Mouse (Mus musculus): ENCODE measurements around the gene Gdpd2. TPM values are rescaled to one million over a fixed set of nuclear protein-coding genes. Genes with fewer than 3 reads are reported as not detected.

Gene Gdpd2
- polyA plus RNA-seq, 1 experiment from 2014 or later = 9.9 TPM

DNA sequence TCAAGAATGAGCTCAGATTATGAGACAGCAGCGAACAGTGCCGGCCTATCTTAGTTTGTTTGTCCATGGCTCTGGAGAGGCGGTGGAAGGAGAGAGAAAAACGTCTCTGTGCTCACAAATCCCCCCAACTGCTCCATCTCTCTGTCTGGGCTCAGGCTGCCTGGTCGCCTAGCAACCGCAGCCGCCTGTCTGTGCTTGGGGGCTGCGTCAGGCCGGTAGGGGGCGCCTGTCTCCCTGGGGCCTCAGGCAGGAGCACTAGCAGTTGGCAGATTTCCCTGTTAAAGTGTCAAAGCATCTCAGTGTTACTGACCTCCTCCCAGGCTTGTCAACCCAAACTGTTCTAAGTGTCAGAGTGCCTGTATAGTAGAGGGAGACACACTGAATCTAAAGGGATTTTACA lies 12.3 kb downstream of the Gdpd2 start:
- DNase-seq (ENCODE audit: low spot score) = peak; percentile 69
- no peaks in the 10 kb centered on the region for H3K9me3 ChIP-seq
- WGBS = 6% methylated on average over 10 of the region's 10 CpGs

DNA sequence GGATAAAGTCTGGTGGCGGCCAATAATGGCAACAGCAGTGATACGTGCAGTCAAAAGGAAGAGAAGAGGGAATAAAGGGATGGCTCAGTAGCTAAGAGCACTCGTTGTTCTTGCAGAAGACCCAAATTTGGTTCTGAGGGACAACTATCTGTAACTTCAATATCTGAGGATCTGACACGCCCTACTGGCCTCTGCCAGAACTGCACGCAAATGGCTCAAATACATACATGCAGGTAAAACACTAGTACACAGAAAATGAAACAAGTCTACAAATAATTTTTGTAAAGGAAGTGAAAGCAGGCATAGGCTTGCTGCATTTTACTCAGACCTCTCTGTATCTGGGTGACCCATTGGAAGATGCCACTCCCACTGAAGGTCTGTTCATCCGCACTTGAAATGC lies 36.2 kb downstream of the Gdpd2 start:
- H3K27me3 ChIP-seq (ENCODE audit: insufficient read depth, poor library complexity, severe bottlenecking) = peaks cover 27% of the 10 kb centered on the region
- H3K9me3 ChIP-seq = no peaks in the 10 kb centered on the region
- peaks cover 6% of the 10 kb centered on the region for H3K4me1 ChIP-seq (replicated peaks)
- DNase-seq (ENCODE audit: low spot score) = no peak
- no peak overlapping the region for H3K4me3 ChIP-seq
- H3K27ac ChIP-seq = no peak overlapping the region
- H3K36me3 ChIP-seq = no peaks in the 10 kb centered on the region
- WGBS = 83% methylated on average over 6 of the region's 6 CpGs

More for the DNA sequence above, 12.3 kb downstream of the Gdpd2 start:
- Histone ChIP-seq H3K4me3 (no peak overlapping the region), H3K27me3 (ENCODE audit: insufficient read depth, poor library complexity, severe bottlenecking) (peaks cover 38% of the 10 kb centered on the region), H3K36me3 (no peaks in the 10 kb centered on the region), H3K27ac (no peak overlapping the region), H3K4me1 (replicated peaks) (0 out of 2 replicates have a peak, but pooled peaks cover 3% of the 10 kb centered on the region)

DNA sequence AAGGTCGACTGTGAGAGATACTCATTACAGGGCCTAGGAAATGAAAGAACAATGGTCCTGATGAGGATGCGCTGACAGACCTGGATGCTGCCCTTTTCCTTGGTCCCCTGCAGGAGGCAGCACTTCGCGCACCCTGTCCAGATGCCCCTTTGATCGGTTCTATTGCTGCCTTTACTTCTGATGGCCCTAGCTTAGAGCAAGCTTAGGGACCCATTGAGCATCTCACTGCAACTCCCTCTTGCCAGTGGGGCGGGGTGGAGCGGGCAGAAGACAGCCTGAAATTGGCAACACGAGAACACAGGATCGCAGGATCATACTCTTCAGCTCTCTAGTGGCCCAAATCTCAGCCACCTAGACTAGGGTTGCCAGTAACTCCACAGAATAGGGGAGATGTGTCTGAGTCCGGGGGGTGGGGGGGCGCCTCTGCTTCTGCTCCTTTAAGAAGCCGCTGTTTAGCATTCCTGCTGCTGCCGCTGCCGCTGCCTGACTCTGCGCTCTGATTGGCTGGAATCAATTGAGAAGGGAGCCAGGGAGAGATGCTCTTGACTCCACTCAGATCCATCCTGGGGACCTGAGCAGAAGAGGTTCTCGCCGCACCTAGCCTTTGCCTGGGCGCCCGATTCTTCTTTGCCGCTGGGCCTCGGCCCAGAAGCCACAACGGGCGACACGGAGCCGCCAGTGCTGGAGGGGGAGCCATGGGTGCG lies 37.7 kb downstream of the Gdpd2 start, which contains the start of gene Dlg3:
TSS of gene Dlg3 (plus strand) at position 542 of the 704 bp plus-strand sequence.
- no peaks in the 10 kb centered on the region for H3K36me3 ChIP-seq
- peaks cover 6% of the 10 kb centered on the region for H3K4me1 ChIP-seq (replicated peaks)
- peak within 1 kb of the TSS; percentile 63 for H3K4me3 ChIP-seq
- 23% methylated on average over 26 of the region's 26 CpGs for WGBS
- H3K27ac ChIP-seq = peak within 1 kb of the TSS; percentile 60
- DNase-seq (ENCODE audit: low spot score) = peak; percentile 70
- H3K27me3 ChIP-seq (ENCODE audit: insufficient read depth, poor library complexity, severe bottlenecking) = peaks cover 28% of the 10 kb centered on the region
- no peaks in the 10 kb centered on the region for H3K9me3 ChIP-seq

DNA sequence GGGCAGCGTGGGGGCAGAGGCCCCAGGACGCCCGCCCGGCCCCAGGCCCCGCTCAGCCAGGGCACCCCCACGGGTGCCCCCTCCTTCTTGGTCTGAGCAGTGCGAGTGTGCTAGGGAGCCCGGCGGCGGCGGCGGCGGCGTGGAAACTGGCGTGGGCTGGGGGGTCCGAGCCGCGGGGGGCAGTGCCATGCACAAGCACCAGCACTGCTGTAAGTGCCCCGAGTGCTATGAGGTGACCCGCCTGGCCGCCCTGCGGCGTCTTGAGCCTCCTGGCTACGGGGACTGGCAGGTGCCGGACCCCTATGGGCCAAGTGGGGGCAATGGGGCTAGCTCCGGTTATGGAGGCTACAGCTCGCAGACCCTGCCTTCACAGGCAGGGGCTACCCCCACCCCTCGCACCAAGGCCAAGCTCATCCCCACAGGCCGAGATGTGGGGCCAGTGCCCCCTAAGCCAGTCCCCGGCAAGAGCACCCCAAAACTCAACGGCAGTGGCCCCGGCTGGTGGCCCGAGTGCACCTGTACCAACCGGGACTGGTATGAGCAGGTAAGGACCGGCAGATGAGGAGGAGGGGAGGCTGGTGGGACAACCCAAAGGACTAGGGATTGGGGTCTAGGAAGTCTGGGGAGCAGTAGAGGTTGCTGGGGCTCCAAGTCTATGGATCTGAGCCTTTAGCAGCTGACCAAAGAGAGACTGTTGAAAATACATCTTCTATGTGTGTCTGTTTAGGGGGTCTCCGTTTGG lies 38.4 kb downstream of the Gdpd2 start:
- no peak for DNase-seq (ENCODE audit: low spot score)
- Histone ChIP-seq H3K27ac (peak overlapping the region; percentile 60), H3K9me3 (no peaks in the 10 kb centered on the region), H3K36me3 (no peaks in the 10 kb centered on the region), H3K4me3 (peak overlapping the region; percentile 63), H3K4me1 (replicated peaks) (peaks cover 6% of the 10 kb centered on the region), H3K27me3 (ENCODE audit: insufficient read depth, poor library complexity, severe bottlenecking) (peaks cover 35% of the 10 kb centered on the region)
- WGBS = 31% methylated on average over 27 of the region's 36 CpGs

DNA sequence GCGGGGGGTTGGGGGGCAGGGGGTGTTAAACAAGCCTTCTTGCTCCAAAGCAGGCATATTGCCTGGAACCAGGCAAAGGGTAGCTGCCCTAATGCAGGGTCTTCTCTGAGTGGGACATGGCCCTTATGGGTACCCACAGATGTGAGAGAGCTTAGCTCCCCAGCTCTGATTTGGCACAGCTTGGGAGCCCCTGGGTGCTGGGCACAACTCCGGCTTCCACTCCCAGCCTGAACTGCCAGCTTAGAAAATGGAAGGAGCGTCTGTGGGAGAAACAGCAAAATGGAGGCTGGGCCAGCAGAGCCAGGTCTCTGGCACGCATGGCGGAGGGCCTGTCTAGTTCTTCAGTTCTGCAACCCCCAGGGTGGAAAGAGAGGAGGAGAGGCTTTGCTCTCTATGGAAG lies 39.6 kb downstream of the Gdpd2 start:
- Histone ChIP-seq H3K4me3 (no peak overlapping the region), H3K27me3 (ENCODE audit: insufficient read depth, poor library complexity, severe bottlenecking) (peaks cover 37% of the 10 kb centered on the region)
- no peak for DNase-seq (ENCODE audit: low spot score)

DNA sequence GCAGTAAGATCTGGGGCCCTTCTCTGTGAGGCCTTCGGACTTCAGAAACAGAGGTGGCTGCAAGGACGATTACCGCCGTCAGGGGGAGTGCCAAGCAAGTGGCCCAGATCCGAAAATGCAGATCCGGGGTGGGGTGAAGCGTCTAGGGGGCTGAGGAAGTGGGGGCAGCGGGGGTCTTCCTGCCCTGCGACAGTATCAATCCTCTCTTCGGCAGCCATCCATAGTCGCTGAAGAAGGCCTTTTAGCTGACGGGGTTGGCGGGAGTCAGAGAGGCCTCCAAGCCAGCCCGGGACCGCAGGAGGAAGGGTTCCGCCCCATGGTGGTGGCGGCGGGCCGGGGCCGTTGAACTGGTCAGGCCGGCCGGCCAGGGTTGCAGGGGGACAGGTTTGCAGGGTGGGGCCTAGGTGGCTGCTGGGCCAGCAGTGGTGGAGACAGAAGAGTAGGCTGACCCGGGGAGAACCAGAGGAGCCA lies 44.7 kb downstream of the Gdpd2 start:
- H3K4me1 ChIP-seq (replicated peaks) = peaks cover 6% of the 10 kb centered on the region
- H3K36me3 ChIP-seq = no peaks in the 10 kb centered on the region
- peak; percentile 69 for DNase-seq (ENCODE audit: low spot score)
- H3K4me3 ChIP-seq = peak overlapping the region; percentile 55
- H3K9me3 ChIP-seq = no peaks in the 10 kb centered on the region
- 17% methylated on average over 23 of the region's 23 CpGs for WGBS
- peak overlapping the region; percentile 82 for H3K27ac ChIP-seq
- H3K27me3 ChIP-seq (ENCODE audit: insufficient read depth, poor library complexity, severe bottlenecking) = peaks cover 27% of the 10 kb centered on the region; the same call in 1 of the 2 replicates

More for the DNA sequence above, 39.6 kb downstream of the Gdpd2 start:
- Histone ChIP-seq H3K4me1 (replicated peaks) (peaks cover 6% of the 10 kb centered on the region), H3K27ac (no peak overlapping the region), H3K9me3 (no peaks in the 10 kb centered on the region), H3K36me3 (no peaks in the 10 kb centered on the region)
- 86% methylated on average over 5 of the region's 5 CpGs for WGBS

DNA sequence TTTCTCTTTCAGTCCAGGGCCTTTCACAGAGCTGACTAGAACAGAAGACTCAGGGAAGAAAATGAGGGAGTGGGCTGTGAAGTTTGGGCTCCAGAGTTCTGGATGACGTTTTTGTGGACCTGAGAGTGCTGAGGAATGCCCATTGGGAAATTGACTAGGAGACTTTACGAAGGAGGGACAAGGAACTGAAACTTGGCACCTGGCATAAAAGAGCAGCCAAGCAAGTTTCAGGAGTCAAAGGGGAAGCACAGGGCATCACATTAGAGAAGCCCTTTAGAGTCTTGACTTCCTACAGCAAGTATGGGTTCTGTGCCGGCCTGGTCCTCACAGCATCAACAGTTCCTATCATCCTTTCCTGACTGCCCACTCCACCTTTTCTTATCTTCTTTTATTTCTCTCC lies 45.7 kb downstream of the Gdpd2 start:
- Histone ChIP-seq H3K27ac (no peak overlapping the region), H3K4me1 (replicated peaks) (peaks cover 16% of the 10 kb centered on the region), H3K36me3 (no peaks in the 10 kb centered on the region), H3K9me3 (no peaks in the 10 kb centered on the region), H3K27me3 (ENCODE audit: insufficient read depth, poor library complexity, severe bottlenecking) (peaks cover 19% of the 10 kb centered on the region; the same call in 1 of the 2 replicates), H3K4me3 (no peak overlapping the region)
- DNase-seq (ENCODE audit: low spot score) = no peak
- 80% methylated on average over 3 of the region's 3 CpGs for WGBS

DNA sequence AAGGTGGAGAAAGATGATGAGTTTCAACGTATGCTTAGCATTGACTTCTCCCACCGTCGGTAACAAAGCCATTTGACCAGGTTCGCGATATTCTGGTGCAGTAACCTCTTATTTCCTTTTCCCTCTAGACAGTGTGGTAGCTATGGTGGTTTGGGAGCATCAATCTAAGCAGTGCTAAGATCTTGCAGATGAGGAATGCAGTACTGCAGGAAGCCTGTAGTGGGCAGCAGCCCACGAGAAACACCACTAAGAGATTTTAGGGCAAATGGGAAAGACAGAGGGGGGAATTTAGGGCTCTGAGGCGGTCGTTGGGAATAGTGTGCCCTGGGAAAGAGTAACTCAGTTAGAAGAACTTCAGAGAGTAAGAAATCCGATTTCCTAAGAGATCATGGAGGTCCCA lies 46.8 kb downstream of the Gdpd2 start:
- no peaks in the 10 kb centered on the region for H3K9me3 ChIP-seq
- DNase-seq (ENCODE audit: low spot score) = peak; percentile 65
- peaks cover 19% of the 10 kb centered on the region; the same call in 1 of the 2 replicates for H3K27me3 ChIP-seq (ENCODE audit: insufficient read depth, poor library complexity, severe bottlenecking)
- peaks cover 21% of the 10 kb centered on the region for H3K4me1 ChIP-seq (replicated peaks)
- 21% methylated on average over 9 of the region's 9 CpGs for WGBS
- peak overlapping the region; percentile 65 for H3K4me3 ChIP-seq
- H3K27ac ChIP-seq = peak overlapping the region; percentile 95
- H3K36me3 ChIP-seq = no peaks in the 10 kb centered on the region

DNA sequence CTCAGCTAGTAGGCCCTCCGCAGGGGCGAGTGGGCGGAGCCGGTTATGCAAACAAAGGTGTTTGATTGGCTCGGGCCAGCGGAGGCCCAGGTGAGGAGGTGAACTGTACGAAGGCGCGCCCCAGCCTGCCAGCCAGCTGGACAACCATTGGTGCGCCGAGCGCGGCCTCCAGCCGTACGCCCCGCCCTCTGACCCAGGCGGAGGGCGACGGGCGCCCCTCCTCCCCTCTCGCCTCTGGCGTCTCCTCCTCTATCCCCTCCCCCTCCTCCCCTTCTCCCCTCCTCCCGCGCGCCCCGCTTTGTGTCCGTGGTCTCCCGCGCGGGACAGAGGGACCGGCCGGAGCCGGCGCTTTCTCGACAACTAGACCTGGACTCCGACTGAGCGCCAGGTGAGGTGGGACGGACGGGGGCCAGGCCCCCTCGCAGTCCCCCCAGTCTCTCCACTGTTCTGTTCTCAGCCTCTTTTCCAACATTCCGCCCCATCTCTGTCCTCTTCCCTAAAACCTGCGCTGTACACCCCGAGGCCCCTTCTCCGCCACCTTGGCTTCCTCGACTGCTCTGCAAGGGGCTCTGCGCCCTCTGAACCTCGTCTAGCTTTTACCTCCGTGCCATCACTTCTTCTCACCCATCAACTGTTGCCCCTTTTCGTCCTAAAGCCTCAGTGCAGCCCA lies 47.4 kb downstream of the Gdpd2 start:
- Histone ChIP-seq H3K27me3 (ENCODE audit: insufficient read depth, poor library complexity, severe bottlenecking) (peaks cover 19% of the 10 kb centered on the region; the same call in 1 of the 2 replicates), H3K4me3 (peak overlapping the region; percentile 65), H3K4me1 (replicated peaks) (peaks cover 21% of the 10 kb centered on the region), H3K36me3 (no peaks in the 10 kb centered on the region), H3K27ac (peak overlapping the region; percentile 95), H3K9me3 (no peaks in the 10 kb centered on the region)
- DNase-seq (ENCODE audit: low spot score) = peak; percentile 83
- WGBS = 16% methylated on average over 42 of the region's 49 CpGs

DNA sequence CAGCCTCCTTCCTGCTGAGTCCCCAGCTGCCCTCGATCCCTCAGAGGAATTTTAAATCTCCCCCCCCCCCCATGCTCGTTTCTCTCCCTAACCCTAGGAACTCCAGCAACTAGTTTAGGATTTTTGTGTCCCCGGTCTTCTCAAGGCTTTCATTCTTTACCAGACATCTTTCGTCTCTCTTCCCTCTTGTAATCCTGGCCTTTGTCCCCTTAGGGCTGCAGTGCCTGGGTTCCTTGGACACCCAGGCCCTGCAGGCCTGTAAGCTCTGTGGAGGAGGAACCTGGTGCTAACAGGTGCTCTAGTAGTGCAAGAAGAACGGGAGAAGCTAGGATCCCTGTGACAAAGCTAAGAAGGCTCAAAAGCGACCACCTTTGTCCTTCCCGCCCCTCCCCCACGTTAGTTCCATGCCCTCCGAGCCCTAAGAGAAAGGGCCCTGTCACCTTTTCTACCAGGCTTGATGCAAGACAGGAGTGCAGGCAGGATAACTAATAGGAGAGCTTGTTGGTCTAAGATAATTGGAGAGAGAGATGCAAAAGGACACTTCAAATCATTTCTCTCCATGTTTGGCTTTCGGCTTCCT lies 48.1 kb downstream of the Gdpd2 start:
- Histone ChIP-seq H3K9me3 (no peaks in the 10 kb centered on the region), H3K4me3 (peak overlapping the region; percentile 65), H3K27ac (peak overlapping the region; percentile 95), H3K36me3 (no peaks in the 10 kb centered on the region), H3K4me1 (replicated peaks) (peaks cover 21% of the 10 kb centered on the region), H3K27me3 (ENCODE audit: insufficient read depth, poor library complexity, severe bottlenecking) (peaks cover 14% of the 10 kb centered on the region; the same call in 1 of the 2 replicates)
- peak; percentile 31 for DNase-seq (ENCODE audit: low spot score)
- 23% methylated on average over 10 of the region's 10 CpGs for WGBS

DNA sequence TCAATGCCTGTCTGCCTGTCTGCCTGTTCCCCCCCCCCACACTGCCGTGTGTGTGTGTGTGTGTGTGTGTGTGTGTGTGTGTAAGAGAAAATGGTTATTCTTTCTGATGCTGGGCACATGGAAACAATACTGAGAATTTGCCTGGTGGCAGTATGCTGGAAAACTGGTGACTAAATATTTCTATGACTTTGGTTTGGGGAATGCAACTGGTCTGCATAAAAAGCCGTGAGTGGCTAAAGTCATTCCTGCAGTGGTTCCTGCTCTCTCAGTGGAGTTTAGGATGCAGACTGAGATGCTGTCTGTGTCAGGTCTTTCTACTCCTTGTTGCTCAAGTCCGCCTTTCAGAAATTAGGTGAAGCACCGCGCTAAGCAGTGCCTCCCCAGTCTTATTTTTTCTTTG lies 48.7 kb downstream of the Gdpd2 start:
- no peak for DNase-seq (ENCODE audit: low spot score)
- Histone ChIP-seq H3K27me3 (ENCODE audit: insufficient read depth, poor library complexity, severe bottlenecking) (peaks cover 10% of the 10 kb centered on the region; the same call in 1 of the 2 replicates), H3K4me3 (peak overlapping the region; percentile 65), H3K4me1 (replicated peaks) (peaks cover 21% of the 10 kb centered on the region), H3K27ac (peak overlapping the region; percentile 95), H3K36me3 (no peaks in the 10 kb centered on the region), H3K9me3 (no peaks in the 10 kb centered on the region)
- 29% methylated on average over 5 of the region's 5 CpGs for WGBS
